Comparison of ENCODE assay signal across 8 mouse cellular contexts in genomic region chr15:12371183-12371582, GRCm38 (mm10). TPM values are rescaled to one million over a fixed set of nuclear protein-coding genes. Genes with fewer than 3 reads are reported as not detected.
DNase-seq lines count a peak whose midpoint lies in the region; ATAC-seq and TF ChIP-seq lines count a peak whose summit lies in the region.

No protein-coding gene starts in this region.

- ATAC-seq in kidney, postnatal 0 days (replicated peaks; ENCODE audit: low FRiP score, low read depth) = peak; percentile 23; the same call in 1 of the 2 replicates
- ATAC-seq in liver, embryonic 13.5 days (ENCODE audit: low read depth) = no peak
- peak; percentile 37; the same call in 1 of the 2 replicates for ATAC-seq in neural tube, embryonic 11.5 days (ENCODE audit: insufficient read depth, low FRiP score, low TSS enrichment)

- H3K79me2 ChIP-seq in CH12.LX (replicated peaks; ENCODE audit: control insufficient read depth, extremely low read depth, insufficient read depth, poor library complexity, severe bottlenecking) = no peaks in the 10 kb centered on the region

- H3K4me2 ChIP-seq in CH12.LX (ENCODE audit: insufficient read depth, low read depth, poor library complexity, severe bottlenecking) = no peak overlapping the region
- no peak overlapping the region for H3K4me2 ChIP-seq in kidney, postnatal 0 days (ENCODE audit: low read length)
- H3K4me2 ChIP-seq in liver, embryonic 13.5 days = no peak overlapping the region
- H3K4me2 ChIP-seq in neural tube, embryonic 11.5 days (ENCODE audit: low read depth) = no peak overlapping the region

- H3K4me3 ChIP-seq in CH12.LX (replicated peaks in 1 of 3; ENCODE audit: low read depth in 2 of 3, low read length in 2 of 3, poor library complexity in 1 of 3) = no peak overlapping the region
- no peak overlapping the region for H3K4me3 ChIP-seq in kidney, postnatal 0 days (replicated peaks; ENCODE audit: low read depth, low read length)
- H3K4me3 ChIP-seq in liver, embryonic 13.5 days (replicated peaks) = no peak overlapping the region
- no peak overlapping the region for H3K4me3 ChIP-seq in neural tube, embryonic 11.5 days (ENCODE audit: low read depth, low read length)

- no peaks in the 10 kb centered on the region for H3K9me3 ChIP-seq in CH12.LX (replicated peaks; ENCODE audit: low read length)
- no peaks in the 10 kb centered on the region for H3K9me3 ChIP-seq in kidney, postnatal 0 days (replicated peaks; ENCODE audit: low read length)
- no peaks in the 10 kb centered on the region for H3K9me3 ChIP-seq in liver, embryonic 13.5 days (replicated peaks)
- H3K9me3 ChIP-seq in neural tube, embryonic 11.5 days (ENCODE audit: control insufficient read depth, low read length) = no peaks in the 10 kb centered on the region

- dilution Hi-C loops in CH12.LX (cut with MboI; ENCODE audit: extremely low pct_ligation_motif_present, extremely low pct_unique_long_range_greater_than_20kb, low sequenced_read_pairs) = no loop called here

- peak; percentile 85 to 95 for TF ChIP-seq CTCF in CH12.LX (conservative IDR thresholded peaks at IDR 0.05 in 1 of 2, IDR thresholded peaks at IDR 0.05 in 1 of 2; ENCODE audit: low read depth in 2 of 2, low read length in 2 of 2)
- peak; percentile 94 for TF ChIP-seq CTCF in kidney, postnatal 0 days (IDR thresholded peaks at IDR 0.05; ENCODE audit: low read depth)

- peaks cover 7 to 19% of the 10 kb centered on the region in 2 experiments for H3K4me1 ChIP-seq in CH12.LX (ENCODE audit: control insufficient read depth in 1 of 2, insufficient read depth in 2 of 2)
- peaks cover 22% of the 10 kb centered on the region for H3K4me1 ChIP-seq in kidney, postnatal 0 days (replicated peaks; ENCODE audit: insufficient read depth, low read length)
- peaks cover 52% of the 10 kb centered on the region for H3K4me1 ChIP-seq in liver, embryonic 13.5 days (replicated peaks)
- peaks cover 5% of the 10 kb centered on the region for H3K4me1 ChIP-seq in neural tube, embryonic 11.5 days (ENCODE audit: control insufficient read depth, insufficient read depth, low read length)

- TF ChIP-seq POLR2A in CH12.LX (IDR thresholded peaks at IDR 0.05; ENCODE audit: low read depth, low read length) = no peak

- H3K9ac ChIP-seq in CH12.LX (ENCODE audit: insufficient read depth, low read depth) = no peak overlapping the region
- H3K9ac ChIP-seq in kidney, postnatal 0 days (ENCODE audit: low read depth, low read length) = no peak overlapping the region
- H3K9ac ChIP-seq in liver, embryonic 13.5 days = no peak overlapping the region
- H3K9ac ChIP-seq in neural tube, embryonic 11.5 days (ENCODE audit: low read length) = no peak overlapping the region

- peak; percentile 98 for TF ChIP-seq RAD21 in CH12.LX (IDR thresholded peaks at IDR 0.05; ENCODE audit: low read depth, low read length)

- no peaks in the 10 kb centered on the region for H3K27me3 ChIP-seq in CH12.LX (replicated peaks)
- no peaks in the 10 kb centered on the region for H3K27me3 ChIP-seq in kidney, postnatal 0 days (ENCODE audit: insufficient read depth, low read length)
- H3K27me3 ChIP-seq in liver, embryonic 13.5 days = no peaks in the 10 kb centered on the region
- H3K27me3 ChIP-seq in neural tube, embryonic 11.5 days (ENCODE audit: control insufficient read depth, insufficient read depth, low read length) = peaks cover 3% of the 10 kb centered on the region; the same call in 1 of the 2 replicates

- no peaks in the 10 kb centered on the region for H3K36me3 ChIP-seq in CH12.LX (replicated peaks in 1 of 2; ENCODE audit: control insufficient read depth in 1 of 2, insufficient read depth in 1 of 2, low read length in 1 of 2)
- no peaks in the 10 kb centered on the region for H3K36me3 ChIP-seq in kidney, postnatal 0 days (ENCODE audit: insufficient read depth, low read length)
- H3K36me3 ChIP-seq in liver, embryonic 13.5 days = no peaks in the 10 kb centered on the region
- no peaks in the 10 kb centered on the region for H3K36me3 ChIP-seq in neural tube, embryonic 11.5 days (ENCODE audit: control insufficient read depth, insufficient read depth, low read length)

- WGBS in kidney, postnatal 0 days = 6% methylated on average over 8 of the region's 8 CpGs
- 8% methylated on average over 8 of the region's 8 CpGs for WGBS in liver, embryonic 13.5 days (ENCODE audit: insufficient replicate concordance)
- 9% methylated on average over 8 of the region's 8 CpGs for WGBS in neural tube, embryonic 11.5 days

- no peak for TF ChIP-seq EP300 in CH12.LX (IDR thresholded peaks at IDR 0.05; ENCODE audit: low read length)

- in situ Hi-C loops in CH12.LX (cut with MboI; ENCODE audit: low pct_ligation_motif_present, low pct_unique_long_range_greater_than_20kb, low sequenced_read_pairs) = loop anchor here (5.0 kb wide), 2 partner anchors 206 to 426 kb away; no protein-coding TSS in a partner anchor

- DNase-seq in CH12.LX (ENCODE audit: extremely low read depth) = peak; percentile 86
- peak; percentile 42 for DNase-seq in adrenal gland, adult 8-10 months
- peak; percentile 76 for DNase-seq in embryo, embryonic 9.5 days (ENCODE audit: extremely low spot score)
- peak; percentile 47 to 63 for DNase-seq in heart, adult 9 months (ENCODE audit: low spot score in 2 of 2)
- DNase-seq in kidney, postnatal 0 days (ENCODE audit: low spot score) = peak; percentile 94
- DNase-seq in liver, embryonic 13.5 days = peak; percentile 50
- DNase-seq in neural tube, embryonic 11.5 days (ENCODE audit: low spot score) = peak; percentile 80
- DNase-seq in thymus, postnatal 10 days (ENCODE audit: low spot score in 2 of 2) = peak; percentile 48 to 71

- H3K27ac ChIP-seq in CH12.LX (ENCODE audit: insufficient read depth, low read depth) = no peak overlapping the region
- no peak overlapping the region for H3K27ac ChIP-seq in kidney, postnatal 0 days
- no peak overlapping the region for H3K27ac ChIP-seq in liver, embryonic 13.5 days
- no peak overlapping the region for H3K27ac ChIP-seq in neural tube, embryonic 11.5 days (ENCODE audit: low read depth, low read length)

TF ChIP-seq in CH12.LX, 34 proteins besides CTCF, POLR2A, EP300 and RAD21:
- TF ChIP-seq UBTF (IDR thresholded peaks at IDR 0.05; ENCODE audit: low read depth, low read length) (no peak), SMC3 (IDR thresholded peaks at IDR 0.05; ENCODE audit: low read depth, low read length) (peak; percentile 97), ZC3H11A (IDR thresholded peaks at IDR 0.05; ENCODE audit: low read depth, low read length) (peak; percentile 77)

RNA-seq across cellular contexts. Expression of gene 1810049J17Rik, which starts 49.5 kb away (rescaled TPM):
- 17.6 and 21.5 TPM in 2 replicates for total RNA-seq in CH12.LX (2012; rRNA removed)
- not detected in 2 replicates for total RNA-seq in CH12.LX (2014; rRNA removed)
- polyA plus RNA-seq in CH12.LX (2012; ENCODE audit: insufficient read length, low read depth) = 0.74 TPM in 1 of 2 replicates, not detected in the other
- total RNA-seq in adrenal gland, adult 8-10 months (2022) = 1 to 10 TPM in 1 of 4 experiments, under 1 TPM in 2, not detected in 1; 0.61 to 1.2 (median 0.75) TPM
- 0.45 and 1.9 TPM in 2 replicates for polyA plus RNA-seq in kidney, postnatal 0 days (2015; fragmentation: Nextera tagmentation; extraction: Ambion mirVana)
- 0.29 and 1.7 TPM in 2 replicates for polyA plus RNA-seq in liver, embryonic 13.5 days (2015; fragmentation: Nextera tagmentation; extraction: Ambion mirVana)
- 1.6 and 1.9 TPM in 2 replicates for polyA plus RNA-seq in neural tube, embryonic 11.5 days (2014; fragmentation: Nextera tagmentation; extraction: Ambion mirVana)

RNA-seq across cellular contexts. Expression of gene Golph3, which starts 49.9 kb away (rescaled TPM):
- total RNA-seq in CH12.LX (2012; rRNA removed) (67.2 and 75.2 TPM in 2 replicates), CH12.LX (2014; rRNA removed) (208 and 214 TPM in 2 replicates)
- 90.7 and 97.2 TPM in 2 replicates for polyA plus RNA-seq in CH12.LX (2012; ENCODE audit: insufficient read length, low read depth)
- total RNA-seq in adrenal gland, adult 8-10 months (2022) = 100 to 1,000 TPM; 109 to 136 (median 122) TPM
- polyA plus RNA-seq in kidney, postnatal 0 days (2015; fragmentation: Nextera tagmentation; extraction: Ambion mirVana) = 88.7 and 95.6 TPM in 2 replicates
- polyA plus RNA-seq in liver, embryonic 13.5 days (2015; fragmentation: Nextera tagmentation; extraction: Ambion mirVana) = 51.6 and 66.2 TPM in 2 replicates
- polyA plus RNA-seq in neural tube, embryonic 11.5 days (2014; fragmentation: Nextera tagmentation; extraction: Ambion mirVana) = 108 and 112 TPM in 2 replicates

Comparison
In these comparisons a context has a peak if more than half of its experiments do, and no peak if none do; other contexts are left out.
1. DNase-seq: peak in every context shown above with its lines; median percentile 94 in kidney, postnatal 0 days; 86 in CH12.LX; 80 in neural tube, embryonic 11.5 days; 76 in embryo, embryonic 9.5 days; 60 in thymus, postnatal 10 days; 55 in heart, adult 9 months; 50 in liver, embryonic 13.5 days; 42 in adrenal gland, adult 8-10 months.